Mouse (Mus musculus) limb, embryonic 12.5 days (tissue): Measurements from ENCODE around the gene Ndufa13. TPM values are rescaled to one million over a fixed set of nuclear protein-coding genes. Genes with fewer than 3 reads are reported as not detected.

Experiments used
- ATAC-seq: fragments of 200-750 bp; cut with Nextera tagmentation; 2 replicates; pipeline ENCODE4 v1.8.0; 2017; ENCODE audit warnings: low read depth, moderate TSS enrichment; ENCODE audit not compliant: insufficient number of reproducible peaks, insufficient read depth, low FRiP score, low TSS enrichment
- H3K27ac ChIP-seq: fragments of 300-500 bp; sonication (generic); 2 replicates; pipeline ENCODE4 v1.5.1; 2016; ENCODE audit warnings: mild to moderate bottlenecking, moderate library complexity
- H3K27me3 ChIP-seq: fragments of 300-500 bp; sonication (generic); 2 replicates; pipeline ENCODE4 v1.6.1; 2016; ENCODE audit warnings: mild to moderate bottlenecking, moderate library complexity
- H3K36me3 ChIP-seq: fragments of 300-500 bp; sonication (generic); 2 replicates; pipeline ENCODE4 v1.6.1; 2016; ENCODE audit warnings: mild to moderate bottlenecking, moderate library complexity
- H3K4me1 ChIP-seq: fragments of 300-500 bp; sonication (generic); replicated peaks from 2 replicates; pipeline ENCODE4 v1.6.1; 2016
- H3K4me2 ChIP-seq: fragments of 300-500 bp; sonication (generic); 2 replicates; pipeline ENCODE4 v1.6.1; 2016; ENCODE audit warnings: mild to moderate bottlenecking, moderate library complexity
- H3K4me3 ChIP-seq: fragments of 300-500 bp; sonication (generic); replicated peaks from 2 replicates; pipeline ENCODE4 v1.5.1; 2016; ENCODE audit warnings: mild to moderate bottlenecking
- H3K9ac ChIP-seq: fragments of 300-500 bp; sonication (generic); replicated peaks from 2 replicates; pipeline ENCODE4 v1.6.1; 2016; ENCODE audit warnings: mild to moderate bottlenecking, moderate library complexity
- H3K9me3 ChIP-seq: fragments of 300-500 bp; sonication (generic); 2 replicates; pipeline ENCODE4 v1.6.1; 2016; ENCODE audit warnings: mild to moderate bottlenecking, moderate library complexity
- WGBS: fragments of 180-500 bp; shearing (Covaris S2); methylation state at CpG from one replicate; pipeline ENCODE4 v1.1.7; 2016; 5-methylcytosine and 5-hydroxymethylcytosine counted together
- polyA plus RNA-seq: library from polyadenylated mRNA; unstranded; fragments of >200 nt; fragmentation: Nextera tagmentation; extraction: Ambion mirVana; gene quantifications from 2 replicates; pipeline ENCODE4 v1.2.1, GENCODE M21; 2016

Ndufa13 gene
- polyA plus RNA-seq, 1 experiment from 2014 or later, result 172 TPM

DNA sequence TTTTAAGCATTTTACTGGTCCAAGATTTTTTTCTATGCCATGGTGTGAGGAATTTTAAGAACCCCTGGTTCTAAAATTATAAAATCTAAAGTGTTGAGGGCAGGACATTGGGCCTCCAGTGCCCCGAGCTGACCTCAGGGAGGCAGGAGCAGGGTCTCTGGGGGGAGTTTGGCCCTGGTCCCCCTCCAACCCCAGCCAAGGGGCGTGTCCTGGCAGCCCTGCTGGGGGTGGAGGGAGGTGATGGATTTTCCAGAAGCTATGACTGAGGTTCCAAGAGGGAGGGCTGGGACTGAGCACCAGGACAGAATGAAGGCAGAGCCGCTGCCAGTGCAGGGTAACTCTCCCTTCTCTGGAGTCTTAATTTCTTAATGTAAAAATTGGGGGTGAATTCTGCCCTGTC, 24.4 kb downstream of the Ndufa13 start:
- no peak for ATAC-seq
- Histone ChIP-seq H3K4me2 (no peak overlapping the region), H3K4me3 (no peak overlapping the region), H3K27me3 (peaks cover 72% of the 10 kb centered on the region), H3K27ac (no peak overlapping the region), H3K9ac (no peak overlapping the region), H3K9me3 (no peaks in the 10 kb centered on the region), H3K36me3 (no peaks in the 10 kb centered on the region), H3K4me1 (peaks cover 14% of the 10 kb centered on the region)
- 62% methylated on average over 3 of the region's 3 CpGs for WGBS

- WGBS, result 88% methylated on average over 4 of the region's 4 CpGs
- no peak overlapping the region for H3K9ac ChIP-seq
- no peaks in the 10 kb centered on the region for H3K36me3 ChIP-seq
- no peak overlapping the region for H3K27ac ChIP-seq
- no peak overlapping the region for H3K4me3 ChIP-seq
- peaks cover 14% of the 10 kb centered on the region for H3K4me1 ChIP-seq
- ATAC-seq, result no peak
- no peak overlapping the region for H3K4me2 ChIP-seq
- no peaks in the 10 kb centered on the region for H3K9me3 ChIP-seq
- H3K27me3 ChIP-seq, result peaks cover 66% of the 10 kb centered on the region
Observed at GRCm38 (mm10) chr8:69877396-69877795, 25.0 kb downstream of the Ndufa13 start.

DNA sequence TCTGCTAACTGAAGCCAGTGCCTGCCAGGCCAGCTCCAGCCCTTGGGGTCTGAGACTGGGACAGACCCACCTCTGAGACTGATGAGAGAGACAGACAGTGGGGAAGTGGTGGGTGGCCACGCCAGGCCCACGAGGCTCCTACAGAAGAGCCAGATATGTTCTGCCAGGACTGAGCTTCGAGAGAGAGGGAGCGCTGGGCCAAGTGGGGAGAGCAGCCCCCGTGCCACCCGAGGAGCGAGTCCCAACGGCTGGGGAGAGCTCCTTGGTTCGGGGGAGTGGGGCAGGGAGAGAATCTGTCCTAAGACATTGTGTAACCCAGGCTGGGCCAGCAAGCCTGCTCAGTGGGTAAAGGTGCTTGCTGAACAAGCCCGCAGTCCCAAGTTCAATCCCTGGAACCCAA, 25.4 kb downstream of the Ndufa13 start:
- no peak overlapping the region for H3K9ac ChIP-seq
- WGBS, result 80% methylated on average over 10 of the region's 10 CpGs
- H3K27me3 ChIP-seq, result peaks cover 62% of the 10 kb centered on the region
- H3K4me3 ChIP-seq, result no peak overlapping the region
- ATAC-seq, result no peak
- no peaks in the 10 kb centered on the region for H3K36me3 ChIP-seq
- H3K27ac ChIP-seq, result no peak overlapping the region
- no peaks in the 10 kb centered on the region for H3K9me3 ChIP-seq
- H3K4me2 ChIP-seq, result no peak overlapping the region
- peaks cover 12% of the 10 kb centered on the region for H3K4me1 ChIP-seq

DNA sequence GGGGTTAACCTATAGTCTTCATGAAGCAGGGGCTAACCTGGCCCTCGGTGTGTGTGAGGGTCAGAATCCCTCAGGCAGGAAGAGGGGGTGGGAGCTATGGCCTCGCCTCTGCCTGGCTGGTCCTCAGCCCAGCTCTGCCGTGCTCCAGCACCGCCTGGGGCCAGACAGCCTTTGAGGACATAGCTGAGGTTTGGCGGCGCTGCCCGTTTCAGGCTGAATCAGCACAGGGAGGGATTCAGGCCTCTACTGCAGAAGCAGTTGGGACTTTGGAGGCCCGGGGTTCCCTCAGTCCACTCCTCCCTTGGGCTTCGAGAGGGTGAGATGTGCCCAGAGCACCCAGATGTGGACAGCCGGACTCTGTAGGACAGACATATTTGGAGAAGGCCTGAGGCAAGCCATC, 26.3 kb downstream of the Ndufa13 start:
- H3K9me3 ChIP-seq, result no peaks in the 10 kb centered on the region
- no peak overlapping the region for H3K4me3 ChIP-seq
- peaks cover 3% of the 10 kb centered on the region for H3K4me1 ChIP-seq
- peaks cover 53% of the 10 kb centered on the region for H3K27me3 ChIP-seq
- H3K27ac ChIP-seq, result no peak overlapping the region
- H3K9ac ChIP-seq, result no peak overlapping the region
- no peak for ATAC-seq
- H3K4me2 ChIP-seq, result no peak overlapping the region
- WGBS, result 48% methylated on average over 10 of the region's 10 CpGs
- no peaks in the 10 kb centered on the region for H3K36me3 ChIP-seq

- H3K27me3 ChIP-seq, result peaks cover 39% of the 10 kb centered on the region
- ATAC-seq, result no peak
- WGBS, result 84% methylated on average over 13 of the region's 13 CpGs
Observed at GRCm38 (mm10) chr8:69874654-69875053, 27.7 kb downstream of the Ndufa13 start.

DNA sequence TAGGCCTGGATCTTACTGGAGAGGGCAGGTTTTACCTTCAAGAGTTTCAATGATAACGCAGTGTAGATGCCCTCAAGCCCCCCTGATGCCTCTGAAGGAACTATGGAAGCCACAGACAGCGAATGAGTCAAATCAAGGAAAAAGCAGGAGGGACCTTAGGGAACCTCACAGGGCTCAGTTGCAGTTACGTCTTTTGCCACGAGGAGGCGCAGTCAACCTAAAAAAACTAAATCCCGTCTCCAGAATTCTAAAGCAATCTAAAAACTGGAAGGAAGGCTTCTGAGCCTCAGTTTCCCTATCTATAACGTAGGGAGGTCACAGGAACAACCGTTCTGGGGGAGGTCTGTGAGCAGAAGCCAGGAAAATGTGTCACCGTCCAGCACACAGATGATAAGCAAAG, 28.2 kb downstream of the Ndufa13 start:
- Histone ChIP-seq H3K9ac (no peak overlapping the region), H3K27ac (no peak overlapping the region), H3K27me3 (peaks cover 34% of the 10 kb centered on the region), H3K4me1 (no peaks in the 10 kb centered on the region), H3K36me3 (no peaks in the 10 kb centered on the region), H3K4me3 (no peak overlapping the region), H3K9me3 (no peaks in the 10 kb centered on the region), H3K4me2 (no peak overlapping the region)
- 12% methylated on average over 9 of the region's 9 CpGs for WGBS
- no peak for ATAC-seq

More at GRCm38 (mm10) chr8:69874654-69875053, 27.7 kb downstream of the Ndufa13 start:
- no peaks in the 10 kb centered on the region for H3K36me3 ChIP-seq
- H3K4me3 ChIP-seq, result no peak overlapping the region
- no peak overlapping the region for H3K27ac ChIP-seq
- H3K4me1 ChIP-seq, result no peaks in the 10 kb centered on the region
- H3K9ac ChIP-seq, result no peak overlapping the region
- no peaks in the 10 kb centered on the region for H3K9me3 ChIP-seq
- no peak overlapping the region for H3K4me2 ChIP-seq

- 0 out of 2 replicates have a peak, but pooled peaks have one; percentile 22 for ATAC-seq
- Histone ChIP-seq H3K4me2 (no peak overlapping the region), H3K36me3 (no peaks in the 10 kb centered on the region), H3K27me3 (peaks cover 1% of the 10 kb centered on the region), H3K9me3 (no peaks in the 10 kb centered on the region), H3K4me1 (no peaks in the 10 kb centered on the region), H3K4me3 (no peak overlapping the region), H3K9ac (no peak overlapping the region), H3K27ac (no peak overlapping the region)
- 82% methylated on average over 6 of the region's 6 CpGs for WGBS
Observed at GRCm38 (mm10) chr8:69870907-69871306, 31.5 kb downstream of the Ndufa13 start.

DNA sequence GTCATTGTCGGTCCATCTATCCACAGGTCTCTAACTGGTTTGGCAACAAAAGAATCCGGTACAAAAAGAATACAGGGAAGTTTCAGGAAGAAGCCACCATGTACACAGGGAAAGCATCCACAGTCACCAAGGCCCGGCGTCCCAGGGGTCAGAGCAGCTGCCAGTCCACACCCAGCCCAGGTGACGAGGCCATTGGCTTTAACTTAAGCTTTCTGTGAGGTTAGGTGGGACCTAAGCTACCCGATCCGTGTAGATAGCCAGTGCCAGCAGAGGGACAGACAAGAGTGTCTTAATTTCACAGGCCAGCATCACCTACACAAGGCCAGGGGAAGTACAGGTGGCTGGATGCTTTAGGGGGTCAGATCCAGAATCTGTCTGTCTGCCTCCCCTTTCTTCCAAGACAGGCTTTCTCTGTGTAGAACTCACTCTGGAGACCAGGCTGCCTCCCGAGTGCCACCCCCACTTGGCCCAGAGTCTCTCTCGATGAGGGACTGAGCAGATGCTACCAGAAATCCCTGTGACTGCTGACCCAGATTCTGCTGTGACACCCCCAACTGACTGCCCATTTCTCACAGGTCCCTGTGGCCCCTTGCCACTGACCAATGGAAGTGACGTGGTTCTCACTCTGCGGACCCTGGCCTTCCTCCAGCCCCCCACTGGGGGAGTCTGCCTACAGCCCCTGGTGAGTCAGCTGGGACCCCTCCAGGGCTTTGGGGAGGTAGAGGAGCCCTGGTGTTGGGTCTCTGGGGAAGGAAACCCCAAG, 32.2 kb downstream of the Ndufa13 start:
- H3K4me3 ChIP-seq, result no peak overlapping the region
- 84% methylated on average over 11 of the region's 11 CpGs for WGBS
- H3K9me3 ChIP-seq, result no peaks in the 10 kb centered on the region
- ATAC-seq, result no peak
- no peak overlapping the region for H3K27ac ChIP-seq
- H3K4me1 ChIP-seq, result no peaks in the 10 kb centered on the region
- no peaks in the 10 kb centered on the region for H3K36me3 ChIP-seq
- no peaks in the 10 kb centered on the region; the same call in none of the 2 replicates for H3K27me3 ChIP-seq
- no peak overlapping the region for H3K9ac ChIP-seq
- H3K4me2 ChIP-seq, result no peak overlapping the region

DNA sequence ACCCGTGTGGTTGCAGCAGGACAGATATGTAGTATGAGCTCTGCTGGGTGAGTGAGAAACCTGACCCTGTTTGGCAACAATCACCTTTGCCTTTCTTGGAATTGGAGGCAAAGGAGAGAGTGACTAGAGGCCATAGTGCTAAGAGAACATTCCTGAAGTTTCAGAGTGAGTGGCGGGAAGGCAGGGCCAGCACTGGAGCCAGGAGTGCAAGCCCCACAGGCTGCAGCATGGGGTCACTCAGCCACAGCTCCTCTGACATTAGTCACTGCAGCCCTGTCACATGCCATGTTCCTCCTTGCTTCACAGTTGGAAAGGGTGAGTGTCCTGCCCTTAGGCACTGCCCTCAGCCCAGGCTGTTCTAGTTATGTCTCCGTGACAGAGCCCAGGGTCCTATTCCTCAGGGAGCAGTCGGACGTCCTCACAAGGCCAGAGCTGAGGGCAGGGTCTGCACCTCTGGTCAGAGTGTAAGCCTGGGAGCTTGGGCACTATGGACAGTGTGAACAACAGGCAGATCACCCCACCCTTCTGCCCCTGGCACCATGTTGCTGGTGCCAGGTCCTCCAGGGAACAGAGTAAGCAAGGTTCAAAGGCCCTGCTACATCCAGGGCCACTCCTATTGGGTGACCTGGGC, 34.5 kb downstream of the Ndufa13 start:
- Histone ChIP-seq H3K27me3 (no peaks in the 10 kb centered on the region; the same call in 1 of the 2 replicates), H3K4me3 (no peak overlapping the region), H3K36me3 (0 out of 2 replicates have a peak, but pooled peaks cover 5% of the 10 kb centered on the region), H3K4me2 (no peak overlapping the region), H3K4me1 (no peaks in the 10 kb centered on the region), H3K27ac (no peak overlapping the region), H3K9ac (no peak overlapping the region), H3K9me3 (no peaks in the 10 kb centered on the region)
- no peak for ATAC-seq
- 72% methylated on average over 5 of the region's 5 CpGs for WGBS

GRCm38 (mm10) chr8:69864180-69864579, 38.2 kb downstream of the Ndufa13 start:
- Histone ChIP-seq H3K9ac (no peak overlapping the region), H3K4me1 (no peaks in the 10 kb centered on the region), H3K27ac (no peak overlapping the region), H3K36me3 (0 out of 2 replicates have a peak, but pooled peaks cover 8% of the 10 kb centered on the region), H3K4me2 (no peak overlapping the region), H3K27me3 (no peaks in the 10 kb centered on the region), H3K9me3 (no peaks in the 10 kb centered on the region), H3K4me3 (no peak overlapping the region)
- ATAC-seq, result no peak
- 73% methylated on average over 5 of the region's 5 CpGs for WGBS

DNA sequence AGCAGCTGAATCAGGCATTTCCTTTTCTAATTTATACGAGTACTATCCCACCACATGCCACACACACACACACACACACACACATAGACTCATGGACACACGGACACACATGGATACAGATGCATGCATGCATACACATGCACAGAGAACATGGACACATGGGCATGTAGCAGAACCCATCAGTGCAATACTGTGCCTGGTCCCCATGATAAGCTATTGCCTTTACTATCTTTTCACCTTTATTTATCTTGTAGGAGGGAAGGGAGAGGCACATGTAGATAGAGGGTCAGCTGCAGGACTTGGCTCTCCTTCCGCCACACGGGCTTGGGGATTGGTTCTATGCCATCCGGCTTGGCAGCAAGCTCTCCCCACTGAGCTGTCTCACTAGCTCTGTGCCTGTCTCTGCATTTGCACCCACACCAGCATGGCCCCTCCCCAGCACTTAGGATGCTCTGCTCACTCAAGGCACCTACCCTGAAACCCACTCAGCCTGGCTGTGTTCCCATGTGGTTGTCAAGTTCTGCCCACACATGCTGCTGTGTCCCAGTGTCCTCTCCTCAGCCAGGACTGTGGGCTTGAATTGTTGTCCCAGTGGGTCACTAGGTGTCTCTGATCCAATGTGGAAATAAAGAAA, 38.9 kb downstream of the Ndufa13 start:
- H3K4me1 ChIP-seq, result no peaks in the 10 kb centered on the region
- H3K9ac ChIP-seq, result no peak overlapping the region
- no peak for ATAC-seq
- H3K9me3 ChIP-seq, result no peaks in the 10 kb centered on the region
- no peaks in the 10 kb centered on the region for H3K27me3 ChIP-seq
- H3K27ac ChIP-seq, result no peak overlapping the region
- 0 out of 2 replicates have a peak, but pooled peaks cover 8% of the 10 kb centered on the region for H3K36me3 ChIP-seq
- WGBS, result 87% methylated on average over 5 of the region's 5 CpGs
- no peak overlapping the region for H3K4me2 ChIP-seq
- H3K4me3 ChIP-seq, result no peak overlapping the region
